Mouse (Mus musculus) ES-E14 (cell line): ENCODE results near the gene Pea15a. TPM values are rescaled to one million over a fixed set of nuclear protein-coding genes. Genes with fewer than 3 reads are reported as not detected.

Experiments
- DNase-seq: peaks from one replicate; pipeline ENCODE4 v3.0.0-alpha.2; 2013; ENCODE audit warnings: low read depth, low spot score
- H3K27ac ChIP-seq: 2 replicates; pipeline ENCODE4 v1.5.1; 2012; ENCODE audit warnings: low read depth, mild to moderate bottlenecking, low read length, moderate library complexity, mixed read lengths; ENCODE audit not compliant: poor library complexity, insufficient read depth, severe bottlenecking
- H3K36me3 ChIP-seq: 2 replicates; pipeline ENCODE4 v1.6.1; 2012; ENCODE audit warnings: mild to moderate bottlenecking, low read length, moderate library complexity, mixed read lengths; ENCODE audit not compliant: control insufficient read depth, poor library complexity, insufficient read depth, severe bottlenecking
- H3K4me1 ChIP-seq, 2 experiments: fragments of 150-350 bp in 1 of 2; sonication (generic) in 1 of 2; 2 replicates each; pipeline ENCODE4 v1.6.1; 2012; ENCODE audit warnings: low read length in 2 of 2, mild to moderate bottlenecking in 1 of 2, mixed read lengths in 1 of 2; ENCODE audit not compliant: control insufficient read depth in 2 of 2, insufficient read depth in 2 of 2, poor library complexity in 1 of 2
- H3K4me3 ChIP-seq, 2 experiments: fragments of 150-350 bp in 1 of 2; sonication (generic) in 1 of 2; 2 replicates each; pipeline ENCODE4 v1.5.1; 2012; ENCODE audit warnings: low read length in 2 of 2, low read depth in 1 of 2, mild to moderate bottlenecking in 1 of 2, mixed read lengths in 1 of 2; ENCODE audit not compliant: insufficient read depth in 1 of 2, poor library complexity in 1 of 2, severe bottlenecking in 1 of 2
- H3K9ac ChIP-seq: 2 replicates; pipeline ENCODE4 v1.6.1; 2012; ENCODE audit warnings: low read depth, mild to moderate bottlenecking, low read length, mixed read lengths; ENCODE audit not compliant: poor library complexity, insufficient read depth, severe bottlenecking
- H3K9me3 ChIP-seq: fragments of 150-350 bp; sonication (generic); 2 replicates; pipeline ENCODE4 v1.6.1; 2012; ENCODE audit warnings: low read depth, mild to moderate bottlenecking, low read length; ENCODE audit not compliant: control insufficient read depth, insufficient read depth
- CHD2 ChIP-seq: IDR thresholded peaks from 2 replicates; pipeline ENCODE4 v1.6.1; 2014; ENCODE audit warnings: mild to moderate bottlenecking, low read depth, low read length, inconsistent platforms
- HCFC1 ChIP-seq: IDR thresholded peaks from 2 replicates; pipeline ENCODE4 v1.6.1; 2012; ENCODE audit warnings: low read length, inconsistent platforms, borderline replicate concordance; ENCODE audit not compliant: insufficient read depth
- MAFK ChIP-seq: IDR thresholded peaks from 2 replicates; pipeline ENCODE4 v1.6.1; 2014; ENCODE audit warnings: mild to moderate bottlenecking, low read depth, low read length, inconsistent platforms; ENCODE audit not compliant: insufficient read depth
- ZC3H11A ChIP-seq: IDR thresholded peaks from 2 replicates; pipeline ENCODE4 v1.6.1; 2012; ENCODE audit warnings: low read depth, mild to moderate bottlenecking, inconsistent platforms, low read length, borderline replicate concordance
- ZNF384 ChIP-seq: IDR thresholded peaks from 2 replicates; pipeline ENCODE4 v1.6.1; 2012; ENCODE audit warnings: low read depth, low read length, inconsistent platforms
- in situ Hi-C, 2 experiments: fragments of 600-800 bp; cut with MboI; formaldehyde crosslinking; loops; one replicate each; pipeline ENCODE4 v1.15.1; 2025; ENCODE audit warnings: low sequenced_read_pairs in 2 of 2, inconsistent platforms in 1 of 2; ENCODE audit not compliant: unreplicated experiment in 2 of 2
- total RNA-seq: library from RNA; depleted of rRNA; stranded (reverse); fragments of 300-350 nt; gene quantifications from 2 replicates; pipeline ENCODE4 v1.2.3, GENCODE M21; 2012

Pea15a gene
- total RNA-seq, 1 experiment, result 21.3 TPM

DNA sequence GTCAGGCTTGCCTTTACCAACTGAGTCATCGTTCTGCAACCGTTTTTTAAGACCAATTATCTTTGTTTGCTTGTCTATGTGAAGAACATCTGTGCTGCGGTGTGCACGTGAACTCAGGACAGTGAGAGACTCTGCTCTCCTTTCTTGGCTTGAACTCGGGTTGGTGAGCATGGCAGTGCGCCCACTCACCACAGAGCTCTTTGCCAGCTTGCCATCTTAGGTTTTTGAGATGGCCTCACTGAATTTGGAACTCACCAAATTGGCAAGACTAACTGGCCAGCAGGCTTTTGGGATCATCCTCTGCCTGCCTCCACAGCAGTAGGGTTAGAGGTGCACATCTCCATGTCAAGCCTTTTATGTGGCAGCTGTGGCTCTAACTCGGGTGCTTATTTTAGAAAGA is 28.8 kb downstream of the Pea15a start:
- H3K27ac ChIP-seq, result no peak overlapping the region
- H3K9me3 ChIP-seq, result no peaks in the 10 kb centered on the region
- TF ChIP-seq HCFC1 (no peak), MAFK (no peak), ZC3H11A (no peak), CHD2 (no peak), ZNF384 (no peak)
- H3K4me3 ChIP-seq, result no peak overlapping the region
- DNase-seq, result no peak
- no peaks in the 10 kb centered on the region for H3K4me1 ChIP-seq
- in situ Hi-C loops, result no loop called here
- H3K9ac ChIP-seq, result no peak overlapping the region
- H3K36me3 ChIP-seq, result peaks cover 17% of the 10 kb centered on the region

DNA sequence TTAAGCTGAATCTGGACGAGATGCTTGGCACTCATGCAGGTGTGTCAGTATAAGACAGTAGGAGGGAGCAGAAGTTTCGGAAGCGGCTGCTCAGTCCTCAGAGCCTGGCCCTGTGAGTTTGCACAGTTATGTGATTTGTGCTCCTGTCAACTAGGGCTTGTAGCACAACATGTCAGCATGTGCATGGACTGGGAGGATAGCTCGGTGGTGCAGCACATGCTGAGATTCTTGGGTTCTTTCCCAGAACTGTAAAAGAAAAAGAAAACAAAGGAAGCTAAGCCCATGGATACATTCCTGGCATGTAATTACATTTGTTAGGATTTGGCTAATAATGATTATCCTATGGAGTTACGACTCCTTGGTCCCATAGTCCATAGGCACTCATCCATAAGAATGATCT is 33.4 kb downstream of the Pea15a start:
- DNase-seq, result no peak
- Histone ChIP-seq H3K4me1 (no peaks in the 10 kb centered on the region), H3K27ac (no peak overlapping the region), H3K9ac (no peak overlapping the region), H3K36me3 (peaks cover 24% of the 10 kb centered on the region), H3K9me3 (no peaks in the 10 kb centered on the region), H3K4me3 (no peak overlapping the region)
- no peak for TF ChIP-seq MAFK
- TF ChIP-seq HCFC1, result no peak
- no peak for TF ChIP-seq ZC3H11A
- TF ChIP-seq CHD2, result no peak
- no peak for TF ChIP-seq ZNF384
- in situ Hi-C loops, result no loop called here

DNA sequence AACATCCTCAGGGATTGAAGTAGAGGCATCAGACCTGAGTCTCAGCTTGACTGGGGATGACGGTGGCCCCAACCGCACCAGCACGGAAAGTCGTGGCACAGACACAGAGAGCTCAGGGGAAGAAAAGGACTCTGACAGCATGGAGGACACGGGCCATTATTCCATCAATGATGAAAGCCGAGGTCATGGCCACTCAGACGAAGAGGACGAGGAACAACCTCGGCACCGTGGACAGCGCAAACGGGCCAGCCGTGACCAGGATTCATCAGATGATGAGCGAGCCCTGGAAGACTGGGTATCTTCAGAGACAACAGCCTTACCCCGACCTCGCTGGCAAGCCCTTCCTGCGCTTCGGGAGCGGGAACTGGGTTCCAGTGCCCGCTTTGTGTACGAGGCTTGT is 34.2 kb downstream of the Pea15a start:
- no peak for TF ChIP-seq CHD2
- no peak for TF ChIP-seq ZC3H11A
- TF ChIP-seq ZNF384, result no peak
- TF ChIP-seq HCFC1, result no peak
- no peak for TF ChIP-seq MAFK
- no peak overlapping the region for H3K9ac ChIP-seq
- H3K27ac ChIP-seq, result no peak overlapping the region
- H3K4me3 ChIP-seq, result no peak overlapping the region
- H3K9me3 ChIP-seq, result no peaks in the 10 kb centered on the region
- no peaks in the 10 kb centered on the region for H3K4me1 ChIP-seq
- in situ Hi-C loops, result no loop called here
- DNase-seq, result no peak
- H3K36me3 ChIP-seq, result peaks cover 22% of the 10 kb centered on the region

DNA sequence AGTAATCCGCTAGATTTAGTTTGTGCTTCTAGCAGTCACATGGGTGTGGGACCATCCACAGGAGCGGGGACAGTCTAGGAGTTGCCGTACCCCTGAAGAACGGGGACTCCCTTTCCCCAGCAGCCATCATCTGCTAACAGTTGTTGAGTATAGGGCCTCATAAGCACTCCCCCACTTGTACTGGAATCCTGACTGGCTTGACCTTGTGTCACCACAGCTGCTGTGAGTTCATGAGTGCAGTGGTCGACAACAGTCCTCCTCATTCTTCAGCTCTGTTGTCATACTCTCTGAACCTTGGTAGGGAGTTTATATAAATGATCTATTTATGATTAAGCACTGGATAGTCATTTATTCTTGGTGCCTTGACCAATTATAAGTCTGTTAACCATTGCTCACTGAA is 36.8 kb downstream of the Pea15a start:
- Histone ChIP-seq H3K27ac (no peak overlapping the region), H3K9ac (no peak overlapping the region), H3K4me1 (no peaks in the 10 kb centered on the region), H3K4me3 (no peak overlapping the region), H3K9me3 (no peaks in the 10 kb centered on the region), H3K36me3 (peaks cover 20% of the 10 kb centered on the region)
- in situ Hi-C loops, result no loop called here
- TF ChIP-seq ZNF384, result no peak
- no peak for TF ChIP-seq CHD2
- no peak for TF ChIP-seq HCFC1
- no peak for TF ChIP-seq ZC3H11A
- no peak for TF ChIP-seq MAFK
- no peak for DNase-seq

DNA sequence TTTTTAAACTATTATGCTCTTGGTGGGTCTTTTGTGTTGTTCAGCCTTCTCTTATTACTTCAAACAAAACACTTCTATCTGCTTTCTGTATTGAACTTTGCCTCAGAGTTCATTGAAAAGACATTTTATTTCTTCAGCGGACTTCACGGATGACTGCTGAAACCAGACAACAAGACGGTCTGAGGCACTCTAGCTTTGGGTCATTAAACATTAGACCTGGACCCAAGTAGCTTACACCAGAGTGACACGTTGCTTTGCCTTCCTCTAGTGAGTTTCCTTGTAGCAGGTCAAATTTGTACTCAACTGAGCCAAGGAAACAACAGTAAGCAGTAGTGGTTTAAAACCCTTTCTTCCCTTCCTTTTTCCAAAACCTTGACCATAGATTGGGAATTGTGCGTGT is 38.7 kb downstream of the Pea15a start:
- DNase-seq, result no peak
- no peaks in the 10 kb centered on the region for H3K4me1 ChIP-seq

More for the DNA sequence above, 38.7 kb downstream of the Pea15a start:
- H3K27ac ChIP-seq, result no peak overlapping the region
- TF ChIP-seq ZC3H11A (no peak), HCFC1 (no peak), MAFK (no peak), CHD2 (no peak), ZNF384 (no peak)
- in situ Hi-C loops, result no loop called here
- H3K9me3 ChIP-seq, result no peaks in the 10 kb centered on the region
- H3K9ac ChIP-seq, result no peak overlapping the region
- no peak overlapping the region for H3K4me3 ChIP-seq
- peaks cover 12% of the 10 kb centered on the region for H3K36me3 ChIP-seq
